Mouse (Mus musculus): ENCODE results near the gene Tmod4.

DNA sequence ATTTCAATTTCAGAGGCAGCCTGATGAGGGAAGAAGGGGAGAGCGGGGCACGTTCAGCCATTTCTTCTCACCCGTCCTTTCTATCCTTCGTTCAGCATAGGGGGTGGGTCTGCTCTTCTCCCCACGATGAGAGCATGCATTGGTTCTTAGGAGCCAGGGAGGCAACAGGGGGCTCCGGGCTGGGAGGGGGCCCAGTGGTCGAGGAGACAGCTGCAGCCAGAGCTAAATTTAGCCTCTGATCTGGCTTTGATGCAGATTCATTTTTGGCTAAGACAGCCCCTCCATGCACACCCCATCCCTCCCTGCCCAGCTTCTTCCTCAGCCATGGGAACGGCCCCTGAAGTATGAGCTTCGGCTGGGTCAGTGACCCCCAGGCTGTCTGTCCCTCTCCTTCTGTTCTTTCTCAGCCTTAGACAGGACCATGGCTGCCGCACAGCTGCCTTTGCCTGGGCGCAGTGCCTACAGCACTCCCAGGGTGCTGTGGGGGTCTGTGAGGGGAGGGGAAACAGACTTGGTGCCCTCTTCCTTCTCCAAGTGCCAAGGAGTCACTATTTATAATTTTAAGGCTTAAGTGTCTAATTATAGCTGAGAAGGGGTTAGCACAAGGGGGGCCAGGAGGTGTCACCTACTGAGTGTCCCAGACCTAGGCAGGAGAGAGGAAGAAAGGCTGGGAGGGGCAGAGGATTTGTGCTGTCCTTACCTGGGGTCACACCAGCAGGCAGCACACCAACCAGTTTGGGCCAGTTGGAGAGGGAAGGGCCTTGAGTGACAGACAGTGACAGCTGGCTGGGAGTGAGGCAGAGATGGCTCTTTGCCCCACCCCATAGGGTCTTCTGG, 39.4 kb downstream of the Tmod4 start:
- TF ChIP-seq CTCF (IDR thresholded peaks at IDR 0.05; ENCODE audit: extremely low read depth, insufficient read depth, low read length) (no peak), POLR2A (IDR thresholded peaks at IDR 0.05; ENCODE audit: extremely low read depth, insufficient read depth, low read length) (no peak)
